In the genomic region with DNA sequence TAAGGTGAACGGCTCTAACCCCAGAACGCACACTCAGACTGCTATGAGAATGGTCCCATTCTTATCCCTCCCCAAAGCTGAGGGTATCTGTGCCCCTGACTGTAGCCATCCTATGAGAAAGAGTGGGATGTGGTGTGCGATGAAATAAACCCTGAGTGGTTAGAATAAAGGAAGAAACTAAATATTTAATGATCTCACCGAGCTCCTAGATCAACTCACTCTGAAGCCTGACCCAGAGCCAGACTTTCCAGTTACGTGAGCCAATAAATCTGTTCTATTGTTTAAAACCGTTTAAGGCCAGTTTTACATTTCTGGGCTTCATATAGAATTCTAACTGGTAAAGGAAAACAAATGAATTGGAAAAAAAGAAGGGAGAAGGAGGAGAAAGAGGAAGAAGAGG, we compare ENCODE assay signal across 26 mouse cellular contexts. TPM values are rescaled to one million over a fixed set of nuclear protein-coding genes. Genes with fewer than 3 reads are reported as not detected.
A peak's percentile ranks its signal among the peaks of the same experiment; 100 is the strongest.
DNase-seq lines count a peak whose midpoint lies in the region; ATAC-seq and TF ChIP-seq lines count a peak whose summit lies in the region.
"Had no signal": no experiment of that assay in that cellular context is flagged by ENCODE, and none has a peak within 500 bp of the region (broad histone marks: within the 10 kb centered on the region; RNA-seq: fewer than 3 reads in every experiment).

No protein-coding gene starts in this region.

- no peak for TF ChIP-seq EP300 in stomach, postnatal 0 days (optimal IDR thresholded peaks at IDR 0.05)

- no peak overlapping the region for H3K4me2 ChIP-seq in embryonic facial prominence, embryonic 14.5 days (ENCODE audit: low read depth, low read length)
- H3K4me2 ChIP-seq in lung, embryonic 14.5 days: no peak overlapping the region
- H3K4me2 ChIP-seq in stomach, postnatal 0 days (replicated peaks; ENCODE audit: low read depth): no peak overlapping the region
- H3K4me2 ChIP-seq in forebrain, embryonic 16.5 days (ENCODE audit: low read length): no peak overlapping the region
- H3K4me2 ChIP-seq: embryonic facial prominence, embryonic 13.5 days; forebrain, embryonic 12.5 days had no signal

- H3K36me3 ChIP-seq in embryonic facial prominence, embryonic 14.5 days (ENCODE audit: control insufficient read depth, insufficient read depth, low read length): no peaks in the 10 kb centered on the region
- H3K36me3 ChIP-seq in embryonic facial prominence, embryonic 10.5 days (replicated peaks): peaks cover 10% of the 10 kb centered on the region; the same call in 1 of the 2 replicates
- 0 out of 2 replicates have a peak, but pooled peaks cover 4% of the 10 kb centered on the region for H3K36me3 ChIP-seq in lung, embryonic 14.5 days (ENCODE audit: insufficient read depth)
- no peaks in the 10 kb centered on the region for H3K36me3 ChIP-seq in stomach, postnatal 0 days (ENCODE audit: control insufficient read depth, insufficient read depth, low read length)
- no peaks in the 10 kb centered on the region for H3K36me3 ChIP-seq in forebrain, embryonic 16.5 days (ENCODE audit: control insufficient read depth, insufficient read depth)

- no peak for TF ChIP-seq CTCF in lung, embryonic 14.5 days (IDR thresholded peaks at IDR 0.05; ENCODE audit: low read depth)
- no peak for TF ChIP-seq CTCF in stomach, postnatal 0 days (IDR thresholded peaks at IDR 0.05; ENCODE audit: low read depth)

- H3K27ac ChIP-seq in embryonic facial prominence, embryonic 14.5 days (replicated peaks; ENCODE audit: low read depth, low read length): no peak overlapping the region
- no peak overlapping the region for H3K27ac ChIP-seq in embryonic facial prominence, embryonic 10.5 days (replicated peaks)
- no peak overlapping the region for H3K27ac ChIP-seq in lung, embryonic 14.5 days (ENCODE audit: low read depth)
- 0 out of 2 replicates have a peak overlapping the region, but pooled peaks have one; percentile 5 for H3K27ac ChIP-seq in stomach, postnatal 0 days (replicated peaks)
- H3K27ac ChIP-seq in forebrain, embryonic 16.5 days (ENCODE audit: low read length): no peak overlapping the region
- H3K27ac ChIP-seq: embryonic facial prominence, embryonic 13.5 days; forebrain, embryonic 10.5 days; forebrain, embryonic 12.5 days had no signal

- 71% methylated on average over 6 of the region's 6 CpGs for WGBS in embryonic facial prominence, embryonic 14.5 days
- 90% methylated on average over 6 of the region's 6 CpGs for WGBS in embryonic facial prominence, embryonic 10.5 days
- WGBS in lung, embryonic 14.5 days: 68% methylated on average over 6 of the region's 6 CpGs
- WGBS in stomach, postnatal 0 days: 30% methylated on average over 6 of the region's 6 CpGs
- WGBS in forebrain, embryonic 16.5 days: 58% methylated on average over 6 of the region's 6 CpGs

- no peak overlapping the region for H3K9ac ChIP-seq in embryonic facial prominence, embryonic 14.5 days (ENCODE audit: low read depth, low read length)
- no peak overlapping the region for H3K9ac ChIP-seq in lung, embryonic 14.5 days
- H3K9ac ChIP-seq in stomach, postnatal 0 days (ENCODE audit: low read length): no peak overlapping the region
- H3K9ac ChIP-seq in forebrain, embryonic 16.5 days (replicated peaks; ENCODE audit: low read depth, low read length): no peak overlapping the region
- H3K9ac ChIP-seq: embryonic facial prominence, embryonic 13.5 days; forebrain, embryonic 12.5 days; forebrain, postnatal 0 days had no signal

- H3K4me1 ChIP-seq in embryonic facial prominence, embryonic 14.5 days (ENCODE audit: control insufficient read depth, insufficient read depth, low read length): no peaks in the 10 kb centered on the region
- H3K4me1 ChIP-seq in embryonic facial prominence, embryonic 10.5 days: peaks cover 8% of the 10 kb centered on the region
- no peaks in the 10 kb centered on the region for H3K4me1 ChIP-seq in lung, embryonic 14.5 days (ENCODE audit: insufficient read depth)
- H3K4me1 ChIP-seq in stomach, postnatal 0 days (replicated peaks; ENCODE audit: control insufficient read depth, insufficient read depth): no peaks in the 10 kb centered on the region
- H3K4me1 ChIP-seq in forebrain, embryonic 16.5 days (replicated peaks; ENCODE audit: control insufficient read depth, insufficient read depth, low read length): 0 out of 2 replicates have a peak, but pooled peaks cover 2% of the 10 kb centered on the region
- H3K4me1 ChIP-seq: embryonic facial prominence, embryonic 13.5 days; forebrain, embryonic 10.5 days; forebrain, embryonic 12.5 days had no signal

- no peaks in the 10 kb centered on the region for H3K9me3 ChIP-seq in embryonic facial prominence, embryonic 14.5 days (ENCODE audit: control insufficient read depth, low read length)
- no peaks in the 10 kb centered on the region for H3K9me3 ChIP-seq in embryonic facial prominence, embryonic 10.5 days
- no peaks in the 10 kb centered on the region for H3K9me3 ChIP-seq in lung, embryonic 14.5 days (ENCODE audit: low read depth, low read length)
- H3K9me3 ChIP-seq in stomach, postnatal 0 days (ENCODE audit: control insufficient read depth, low read length): no peaks in the 10 kb centered on the region
- H3K9me3 ChIP-seq in forebrain, embryonic 16.5 days (ENCODE audit: control insufficient read depth, low read length): no peaks in the 10 kb centered on the region
- H3K9me3 ChIP-seq: embryonic facial prominence, embryonic 13.5 days; forebrain, embryonic 10.5 days; forebrain, embryonic 12.5 days; G1E had no signal

- no peak overlapping the region for H3K4me3 ChIP-seq in embryonic facial prominence, embryonic 14.5 days (ENCODE audit: low read depth, low read length)
- no peak overlapping the region for H3K4me3 ChIP-seq in embryonic facial prominence, embryonic 10.5 days
- no peak overlapping the region for H3K4me3 ChIP-seq in lung, embryonic 14.5 days (ENCODE audit: low read depth, low read length)
- H3K4me3 ChIP-seq in stomach, postnatal 0 days (ENCODE audit: low read depth, low read length): no peak overlapping the region
- no peak overlapping the region for H3K4me3 ChIP-seq in forebrain, embryonic 16.5 days (replicated peaks; ENCODE audit: low read length)
- H3K4me3 ChIP-seq: embryonic facial prominence, embryonic 13.5 days; erythroblast, embryonic 14.5 days; forebrain, embryonic 10.5 days; forebrain, embryonic 12.5 days had no signal

- no peaks in the 10 kb centered on the region for H3K27me3 ChIP-seq in embryonic facial prominence, embryonic 14.5 days (replicated peaks; ENCODE audit: control insufficient read depth, insufficient read depth, low read length)
- no peaks in the 10 kb centered on the region for H3K27me3 ChIP-seq in embryonic facial prominence, embryonic 10.5 days (replicated peaks; ENCODE audit: low read depth, poor library complexity, severe bottlenecking)
- H3K27me3 ChIP-seq in lung, embryonic 14.5 days (ENCODE audit: insufficient read depth, low read length): no peaks in the 10 kb centered on the region
- H3K27me3 ChIP-seq in stomach, postnatal 0 days (ENCODE audit: control insufficient read depth, insufficient read depth, low read length): no peaks in the 10 kb centered on the region
- no peaks in the 10 kb centered on the region for H3K27me3 ChIP-seq in forebrain, embryonic 16.5 days (replicated peaks; ENCODE audit: control insufficient read depth, insufficient read depth, low read length)
- H3K27me3 ChIP-seq: CH12.LX; embryonic facial prominence, embryonic 13.5 days; forebrain, embryonic 12.5 days; Patski had no signal

- peak; percentile 58 for DNase-seq in embryonic facial prominence, embryonic 14.5 days (ENCODE audit: low spot score)
- no peak for DNase-seq in embryonic facial prominence, embryonic 10.5 days (ENCODE audit: low spot score)
- DNase-seq in lung, embryonic 14.5 days: peak; percentile 11
- no peak for DNase-seq in lung, postnatal 25 days (ENCODE audit: low spot score)
- DNase-seq in stomach, postnatal 0 days (ENCODE audit: low spot score): no peak
- DNase-seq: adrenal gland, adult 8-10 months; adrenal gland, postnatal 14 days; adrenal gland, postnatal 36 days; B cell, adult 2 months; cerebellum, adult 11-12 months; cerebellum, adult 2 months; cerebellum, adult 9-10 months; cerebellum, postnatal 10 days; cerebellum, postnatal 25 days; forebrain, postnatal 0 days had no signal

- ATAC-seq in embryonic facial prominence, embryonic 14.5 days (ENCODE audit: low read depth): peak; percentile 68; the same call in 1 of the 2 replicates
- no peak for ATAC-seq in lung, embryonic 14.5 days (ENCODE audit: insufficient read depth)
- no peak for ATAC-seq in stomach, postnatal 0 days (ENCODE audit: low FRiP score, low TSS enrichment)
- no peak for ATAC-seq in forebrain, embryonic 16.5 days
- ATAC-seq: activated CD4-positive, CD25-positive, alpha-beta regulatory T cell, adult 4 months; CD4-positive, CD25-positive, alpha-beta regulatory T cell, adult 4 months; forebrain, embryonic 14.5 days; forebrain, postnatal 0 days; Patski had no signal

RNA-seq across cellular contexts. Expression of a gene that starts 32.4 kb away (rescaled TPM):
- polyA plus RNA-seq in embryonic facial prominence, embryonic 14.5 days (2014; fragmentation: Nextera tagmentation; extraction: Ambion mirVana): 20.2 and 21.5 TPM in 2 replicates
- polyA plus RNA-seq in embryonic facial prominence, embryonic 10.5 days (2016; fragmentation: Nextera tagmentation; extraction: Ambion mirVana): 20.2 and 20.8 TPM in 2 replicates
- polyA plus RNA-seq in lung, embryonic 14.5 days (2014; fragmentation: Nextera tagmentation; extraction: Ambion mirVana): 23.3 and 24.8 TPM in 2 replicates
- 22.3 and 22.5 TPM in 2 replicates for polyA plus RNA-seq in stomach, postnatal 0 days (2015; fragmentation: Nextera tagmentation; extraction: Ambion mirVana)
- polyA plus RNA-seq in forebrain, embryonic 16.5 days (2015; fragmentation: Nextera tagmentation; extraction: Ambion mirVana): 40.1 and 45.8 TPM in 2 replicates

RNA-seq across cellular contexts. Expression of a gene that starts 32.5 kb away (rescaled TPM):
- 8.0 and 8.9 TPM in 2 replicates for polyA plus RNA-seq in embryonic facial prominence, embryonic 14.5 days (2014; fragmentation: Nextera tagmentation; extraction: Ambion mirVana)
- polyA plus RNA-seq in embryonic facial prominence, embryonic 10.5 days (2016; fragmentation: Nextera tagmentation; extraction: Ambion mirVana): 7.9 and 8.1 TPM in 2 replicates
- polyA plus RNA-seq in lung, embryonic 14.5 days (2014; fragmentation: Nextera tagmentation; extraction: Ambion mirVana): 5.5 and 6.3 TPM in 2 replicates
- polyA plus RNA-seq in stomach, postnatal 0 days (2015; fragmentation: Nextera tagmentation; extraction: Ambion mirVana): 3.3 TPM in 2 replicates
- polyA plus RNA-seq in forebrain, embryonic 16.5 days (2015; fragmentation: Nextera tagmentation; extraction: Ambion mirVana): 34.0 and 39.2 TPM in 2 replicates
- polyA plus RNA-seq: erythroblast, embryonic 14.5 days had no signal

Comparison
In these comparisons a context has a peak if more than half of its experiments do, and no peak if none do; other contexts are left out.
1. DNase-seq: peak in embryonic facial prominence, embryonic 14.5 days (single experiment) and lung, embryonic 14.5 days (single experiment); none in embryonic facial prominence, embryonic 10.5 days (single experiment), lung, postnatal 25 days (single experiment) and stomach, postnatal 0 days (single experiment).